Mouse (Mus musculus) heart, embryonic 14.5 days (tissue): ENCODE measurements around the gene Lactbl1. TPM values are rescaled to one million over a fixed set of nuclear protein-coding genes. Genes with fewer than 3 reads are reported as not detected.

Source experiments
- ATAC-seq: fragments of 200-750 bp; cut with Nextera tagmentation; 2 replicates; pipeline ENCODE4 v1.8.0; 2017; ENCODE audit warnings: low read depth, moderate TSS enrichment; ENCODE audit not compliant: insufficient number of reproducible peaks, insufficient read depth, low FRiP score
- H3K27ac ChIP-seq, 2 experiments: fragments of 200-500 bp in 1 of 2; fragments of 300-500 bp in 1 of 2; sonication (generic) in 1 of 2; replicated peaks in 1 of 2; 2 replicates each; pipeline ENCODE4 v1.5.1; 2012 to 2014; ENCODE audit warnings: low read depth in 2 of 2, low read length in 2 of 2, control low read depth in 1 of 2, mild to moderate bottlenecking in 1 of 2, mixed read lengths in 1 of 2; ENCODE audit not compliant: control insufficient read depth in 1 of 2, insufficient read depth in 1 of 2
- H3K27me3 ChIP-seq: fragments of 300-500 bp; sonication (generic); 2 replicates; pipeline ENCODE4 v1.6.1; 2014; ENCODE audit warnings: mild to moderate bottlenecking, low read length, control low read depth; ENCODE audit not compliant: control insufficient read depth, insufficient read depth
- H3K36me3 ChIP-seq: fragments of 300-500 bp; sonication (generic); 2 replicates; pipeline ENCODE4 v1.6.1; 2014; ENCODE audit warnings: mild to moderate bottlenecking, control low read depth, low read length, mixed read lengths; ENCODE audit not compliant: control insufficient read depth, insufficient read depth
- H3K4me1 ChIP-seq, 2 experiments: fragments of 200-500 bp in 1 of 2; fragments of 300-500 bp in 1 of 2; sonication (generic) in 1 of 2; 2 replicates each; pipeline ENCODE4 v1.6.1; 2012 to 2014; ENCODE audit warnings: low read length in 2 of 2, control low read depth in 1 of 2, mixed read lengths in 1 of 2; ENCODE audit not compliant: control insufficient read depth in 2 of 2, insufficient read depth in 2 of 2
- H3K4me2 ChIP-seq: fragments of 300-500 bp; sonication (generic); 2 replicates; pipeline ENCODE4 v1.6.1; 2014; ENCODE audit warnings: mild to moderate bottlenecking, low read length
- H3K4me3 ChIP-seq, 2 experiments: fragments of 200-500 bp in 1 of 2; fragments of 300-500 bp in 1 of 2; sonication (generic) in 1 of 2; 2 replicates each; pipeline ENCODE4 v1.5.1; 2012 to 2014; ENCODE audit warnings: low read length in 2 of 2, mild to moderate bottlenecking in 2 of 2, control low read depth in 1 of 2, low read depth in 1 of 2, moderate library complexity in 1 of 2; ENCODE audit not compliant: control insufficient read depth in 1 of 2, insufficient read depth in 1 of 2
- H3K9ac ChIP-seq: fragments of 300-500 bp; sonication (generic); 2 replicates; pipeline ENCODE4 v1.6.1; 2014; ENCODE audit warnings: mild to moderate bottlenecking, low read length
- H3K9me3 ChIP-seq: fragments of 300-500 bp; sonication (generic); 2 replicates; pipeline ENCODE4 v1.6.1; 2016; ENCODE audit warnings: low read length, control low read depth; ENCODE audit not compliant: control insufficient read depth
- WGBS: fragments of 180-500 bp; shearing (Covaris S2); extraction: QIAGEN DNeasy Blood & Tissue Kit; methylation state at CpG from one replicate; pipeline ENCODE4 v1.1.7; 2014; 5-methylcytosine and 5-hydroxymethylcytosine counted together
- microRNA-seq: library from miRNA; unstranded; fragments of <30 nt; microRNA quantifications from one replicate; pipeline ENCODE4, GENCODE M21; 2016
- polyA plus RNA-seq: library from polyadenylated mRNA; unstranded; fragments of >200 nt; fragmentation: Nextera tagmentation; extraction: Ambion mirVana; gene quantifications from 2 replicates; pipeline ENCODE4 v1.2.1, GENCODE M21; 2014

Lactbl1 gene
- polyA plus RNA-seq, 1 experiment from 2014 or later, result not detected

DNA sequence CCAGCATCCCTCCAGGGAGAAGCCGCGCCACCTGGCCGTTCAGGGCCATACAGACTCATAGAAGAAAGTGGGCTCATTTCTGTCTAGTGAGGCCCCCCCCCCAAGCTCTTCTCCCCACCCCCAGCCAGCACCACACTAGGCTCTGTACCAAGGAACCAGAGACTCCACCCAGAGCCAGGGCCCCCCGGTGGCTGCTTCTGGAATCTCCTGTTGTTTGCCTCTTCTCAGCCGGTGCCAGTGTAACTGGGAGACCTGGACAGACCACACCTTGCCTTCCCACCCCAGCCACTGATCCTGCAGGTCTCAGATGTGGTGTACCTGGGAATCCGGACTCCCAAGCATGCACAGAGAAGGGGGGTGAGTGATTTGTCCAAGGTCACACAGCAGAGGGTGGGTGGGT, 62.1 kb downstream of the Lactbl1 start:
- Histone ChIP-seq H3K4me2 (no peak overlapping the region), H3K4me3 (no peak overlapping the region), H3K9me3 (no peaks in the 10 kb centered on the region), H3K36me3 (no peaks in the 10 kb centered on the region), H3K4me1 (no peaks in the 10 kb centered on the region; a peak in 1 of 4 replicates), H3K27ac (no peak overlapping the region), H3K27me3 (peaks cover 18% of the 10 kb centered on the region), H3K9ac (no peak overlapping the region)
- no peak for ATAC-seq
- whole genome bisulfite sequencing, result 70% methylated on average over 6 of the region's 6 CpGs

DNA sequence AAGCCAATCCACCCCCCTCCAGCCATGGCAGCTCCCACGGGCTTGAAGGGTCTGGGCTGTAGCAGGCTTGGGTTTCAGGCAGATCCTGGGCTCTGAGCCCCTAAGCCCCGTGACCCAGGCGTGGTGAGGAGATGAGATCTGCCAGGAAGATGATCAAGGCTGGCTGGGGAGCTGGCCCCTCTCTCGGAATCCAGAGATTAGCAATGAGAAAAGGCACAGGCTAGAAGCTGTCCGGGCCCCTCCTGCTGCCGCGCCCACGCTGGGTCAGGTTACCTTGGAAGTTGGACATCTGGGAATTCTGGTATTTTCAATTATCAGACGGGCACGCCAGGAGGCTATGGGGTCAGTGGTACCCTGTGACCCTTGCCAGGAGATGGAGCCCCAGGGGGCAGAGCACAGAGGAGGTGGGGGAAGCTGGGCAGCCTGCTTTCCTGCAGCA, 63.0 kb downstream of the Lactbl1 start:
- Histone ChIP-seq H3K27ac (no peak overlapping the region), H3K4me3 (no peak overlapping the region), H3K36me3 (no peaks in the 10 kb centered on the region), H3K4me1 (no peaks in the 10 kb centered on the region; a peak in 1 of 4 replicates), H3K9me3 (no peaks in the 10 kb centered on the region), H3K4me2 (no peak overlapping the region), H3K27me3 (peaks cover 18% of the 10 kb centered on the region), H3K9ac (no peak overlapping the region)
- 58% methylated on average over 10 of the region's 10 CpGs for WGBS
- no peak for ATAC-seq

DNA sequence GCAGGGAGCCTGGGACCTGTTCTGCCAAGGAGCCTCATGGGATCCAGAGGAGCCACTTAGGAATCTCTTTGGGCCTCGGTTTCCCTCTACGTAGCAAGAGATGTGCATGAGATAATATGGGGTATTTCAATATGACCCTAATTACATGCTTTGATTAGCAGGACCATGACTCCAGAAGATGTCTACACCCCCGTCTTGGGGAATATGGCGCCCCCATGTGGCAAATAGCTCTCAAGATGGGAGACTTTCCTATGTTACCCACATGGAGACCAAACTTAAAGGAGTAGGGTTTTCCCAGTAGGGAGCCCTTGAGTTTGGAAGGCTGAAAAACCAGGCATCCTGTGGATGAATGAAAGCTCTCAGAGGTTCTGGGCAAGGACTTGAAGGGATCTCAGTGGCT, 65.7 kb downstream of the Lactbl1 start:
- Histone ChIP-seq H3K9ac (no peak overlapping the region), H3K27me3 (peaks cover 16% of the 10 kb centered on the region), H3K36me3 (no peaks in the 10 kb centered on the region), H3K27ac (no peak overlapping the region), H3K4me3 (no peak overlapping the region), H3K4me2 (no peak overlapping the region), H3K9me3 (no peaks in the 10 kb centered on the region), H3K4me1 (no peaks in the 10 kb centered on the region; a peak in 1 of 4 replicates)
- no peak for ATAC-seq
- WGBS, result 67% methylated on average over 4 of the region's 4 CpGs

Small RNA genes lying within 50 kb of the gene (microRNA-seq; reads per million reads assigned to microRNA genes)
- gene Gm22180, result not detected

Other genes starting within 250 kb of the Lactbl1 start
- 0.11 TPM in 1 of 2 replicates, not detected in the other for gene Htr1d, start 199.1 kb upstream of the Lactbl1 start, polyA plus RNA-seq
- 0.26 and 0.30 TPM in 2 replicates for gene 6030445D17Rik, start 160.4 kb upstream of the Lactbl1 start, polyA plus RNA-seq
- 90.5 and 95.6 TPM in 2 replicates for gene Luzp1, start 152.9 kb upstream of the Lactbl1 start, polyA plus RNA-seq
- gene Kdm1a, start 19.9 kb upstream of the Lactbl1 start, polyA plus RNA-seq, result 40.0 and 45.9 TPM in 2 replicates
- gene Tex46, start 12.2 kb upstream of the Lactbl1 start, polyA plus RNA-seq, result not detected in 2 replicates
- 1.4 and 1.6 TPM in 2 replicates for gene Ephb2, start 213.4 kb downstream of the Lactbl1 start, polyA plus RNA-seq